ENCODE assay signal across 17 mouse cellular contexts in the genomic region with DNA sequence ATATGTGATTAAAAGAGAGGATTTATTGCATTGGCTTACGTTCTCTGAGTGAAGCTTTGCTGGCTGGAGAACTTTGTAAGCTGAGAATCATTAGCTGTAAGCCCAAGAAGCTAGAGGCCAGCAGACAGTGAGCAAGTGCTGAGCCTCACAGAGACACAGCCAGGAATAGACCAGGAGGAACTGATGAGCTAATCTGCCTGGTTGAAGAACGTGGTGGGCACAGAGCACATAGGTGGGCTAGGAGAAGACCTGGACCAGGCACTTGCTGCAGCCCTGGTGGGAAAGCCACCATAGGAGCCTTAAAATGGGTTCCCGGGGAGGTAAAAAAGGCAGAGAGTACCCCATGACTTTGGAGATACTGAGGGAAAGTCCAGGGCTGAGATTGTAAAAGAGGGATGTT. TPM values are rescaled to one million over a fixed set of nuclear protein-coding genes. Genes with fewer than 3 reads are reported as not detected.
DNase-seq lines count a peak whose midpoint lies in the region; TF ChIP-seq lines count a peak whose summit lies in the region.
"Had no signal": no experiment of that assay in that cellular context is flagged by ENCODE, and none has a peak within 500 bp of the region (broad histone marks: within the 10 kb centered on the region; RNA-seq: fewer than 3 reads in every experiment).

No protein-coding gene starts in this region.

- intact Hi-C loops in gastrocnemius, adult 2 months (cut with DNase I), result no loop called here
- intact Hi-C loops in gastrocnemius, postnatal 36 days (cut with DNase I), result loop anchor here (5.0 kb wide), 1 partner anchor 160 kb away; no protein-coding TSS in a partner anchor

- no peak overlapping the region for H3K4me3 ChIP-seq in gastrocnemius, adult 2 months
- H3K4me3 ChIP-seq: embryonic facial prominence, embryonic 12.5 days; forebrain, embryonic 13.5 days; heart, adult 2 months; hindbrain, embryonic 10.5 days; intestine, embryonic 15.5 days had no signal

- DNase-seq in gastrocnemius, adult 2 months, result peak; percentile 36
- no peak for DNase-seq in gastrocnemius, postnatal 36 days
- peak; percentile 42 for DNase-seq in layer of hippocampus, adult 9-11 months
- no peak for DNase-seq in layer of hippocampus, adult 8-10 months (ENCODE audit: low spot score in 2 of 2)
- DNase-seq in brain, adult 2 months (ENCODE audit: low read depth, low spot score), result peak; percentile 14
- DNase-seq in urinary bladder, postnatal 36 days (ENCODE audit: low spot score in 2 of 2), result no peak
- DNase-seq in kidney, postnatal 25 days, result no peak
- DNase-seq: adrenal gland, adult 2 months; adrenal gland, postnatal 25 days; cerebellum, adult 11 months; cerebellum, adult 8-10 months; heart, adult 2 months had no signal

- H3K27ac ChIP-seq in gastrocnemius, adult 2 months, result no peak overlapping the region
- H3K27ac ChIP-seq: embryonic facial prominence, embryonic 12.5 days; forebrain, embryonic 13.5 days; heart, adult 2 months; hindbrain, embryonic 10.5 days; hindbrain, embryonic 14.5 days; intestine, embryonic 15.5 days had no signal

- TF ChIP-seq CTCF in gastrocnemius, adult 2 months (IDR thresholded peaks at IDR 0.05), result no peak

RNA-seq across cellular contexts. Expression of a gene that starts 58.7 kb away (rescaled TPM):
- total RNA-seq in gastrocnemius, adult 2 months (2021), result 1 to 10 TPM; 5.1 to 9.0 TPM
- total RNA-seq in gastrocnemius, postnatal 36 days (2021), result 1 to 10 TPM; 3.7 to 5.8 TPM
- total RNA-seq in layer of hippocampus, adult 8-10 months (2022), result 1 to 10 TPM; 5.1 to 8.1 (median 6.5) TPM

Comparison
In these comparisons a context has a peak if more than half of its experiments do, and no peak if none do; other contexts are left out.
1. DNase-seq: peak in gastrocnemius, adult 2 months (single experiment), layer of hippocampus, adult 9-11 months (single experiment) and brain, adult 2 months (single experiment); none in gastrocnemius, postnatal 36 days (0 of 2), layer of hippocampus, adult 8-10 months (0 of 2), urinary bladder, postnatal 36 days (0 of 2) and kidney, postnatal 25 days (0 of 2).